Mouse (Mus musculus): ENCODE results near the gene Ak8. TPM values are rescaled to one million over a fixed set of nuclear protein-coding genes. Genes with fewer than 3 reads are reported as not detected.

The Ak8 gene
- total and polyA plus RNA-seq, 3 experiments = 0.38 to 9.3 (median 3.5) TPM

GRCm38 (mm10) chr2:28688431-28688830 is 11.5 kb upstream of the Ak8 start:
- Histone ChIP-seq H3K36me3 (replicated peaks) (peaks cover 87% of the 10 kb centered on the region), H3K4me1 (ENCODE audit: insufficient read depth, low read depth, low read length) (peaks cover 16% of the 10 kb centered on the region; the same call in 1 of the 2 replicates), H3K9me3 (replicated peaks) (no peaks in the 10 kb centered on the region), H3K27me3 (ENCODE audit: insufficient read depth, low read length) (no peaks in the 10 kb centered on the region; the same call in 1 of the 2 replicates), H3K4me3 (ENCODE audit: low read depth, low read length) (no peak overlapping the region)
- DNase-seq (ENCODE audit: low spot score) (peak; percentile 59), ATAC-seq (ENCODE audit: extremely low read depth, insufficient number of reproducible peaks, low FRiP score, poor library complexity, severe bottlenecking) (no peak)
- TF ChIP-seq POLR2AphosphoS5 (IDR thresholded peaks at IDR 0.05; ENCODE audit: insufficient replicate concordance, low read depth, low read length) (no peak), GATA2 (IDR thresholded peaks at IDR 0.05; ENCODE audit: borderline replicate concordance, low read depth, low read length) (no peak), CTCF (IDR thresholded peaks at IDR 0.05; ENCODE audit: low read depth, low read length) (peak; percentile 66), TAL1 (conservative IDR thresholded peaks at IDR 0.05; ENCODE audit: low read depth, low read length) (no peak), GATA1 (IDR thresholded peaks at IDR 0.05; ENCODE audit: borderline replicate concordance, low read length) (no peak)

GRCm38 (mm10) chr2:28692692-28693091 is 7.3 kb upstream of the Ak8 start:
- H3K9me3 ChIP-seq (replicated peaks) = no peaks in the 10 kb centered on the region
- TF ChIP-seq TAL1 (conservative IDR thresholded peaks at IDR 0.05; ENCODE audit: low read depth, low read length) (no peak), GATA1 (IDR thresholded peaks at IDR 0.05; ENCODE audit: borderline replicate concordance, low read length) (no peak), CTCF (IDR thresholded peaks at IDR 0.05; ENCODE audit: low read depth, low read length) (no peak), GATA2 (IDR thresholded peaks at IDR 0.05; ENCODE audit: borderline replicate concordance, low read depth, low read length) (no peak), POLR2AphosphoS5 (IDR thresholded peaks at IDR 0.05; ENCODE audit: insufficient replicate concordance, low read depth, low read length) (no peak)
- ATAC-seq (ENCODE audit: extremely low read depth, insufficient number of reproducible peaks, low FRiP score, poor library complexity, severe bottlenecking) (no peak), DNase-seq (ENCODE audit: low spot score) (no peak)
- peaks cover 16% of the 10 kb centered on the region; the same call in 1 of the 2 replicates for H3K27me3 ChIP-seq (ENCODE audit: insufficient read depth, low read length)
- no peak overlapping the region for H3K4me3 ChIP-seq (ENCODE audit: low read depth, low read length)
- H3K4me1 ChIP-seq (ENCODE audit: insufficient read depth, low read depth, low read length) = peaks cover 29% of the 10 kb centered on the region
- H3K36me3 ChIP-seq (replicated peaks) = peaks cover 44% of the 10 kb centered on the region

GRCm38 (mm10) chr2:28698566-28698965 is 1.4 kb upstream of the Ak8 start:
- DNase-seq (ENCODE audit: low spot score) (peak; percentile 51), ATAC-seq (ENCODE audit: extremely low read depth, insufficient number of reproducible peaks, low FRiP score, poor library complexity, severe bottlenecking) (no peak)
- Histone ChIP-seq H3K4me3 (ENCODE audit: low read depth, low read length) (peak overlapping the region; percentile 49; the same call in 1 of the 2 replicates), H3K36me3 (replicated peaks) (no peaks in the 10 kb centered on the region), H3K4me1 (ENCODE audit: insufficient read depth, low read depth, low read length) (peaks cover 69% of the 10 kb centered on the region), H3K27me3 (ENCODE audit: insufficient read depth, low read length) (peaks cover 16% of the 10 kb centered on the region; the same call in 1 of the 2 replicates), H3K9me3 (replicated peaks) (no peaks in the 10 kb centered on the region)
- TF ChIP-seq CTCF (IDR thresholded peaks at IDR 0.05; ENCODE audit: low read depth, low read length) = no peak

GRCm38 (mm10) chr2:28701646-28702262 is 1.8 kb downstream of the Ak8 start:
- peaks cover 3% of the 10 kb centered on the region; the same call in 1 of the 2 replicates for H3K27me3 ChIP-seq (ENCODE audit: insufficient read depth, low read length)
- no peak for TF ChIP-seq GATA1 (IDR thresholded peaks at IDR 0.05; ENCODE audit: borderline replicate concordance, low read length)
- peak; percentile 92 for TF ChIP-seq GATA2 (IDR thresholded peaks at IDR 0.05; ENCODE audit: borderline replicate concordance, low read depth, low read length)
- no peak for TF ChIP-seq POLR2AphosphoS5 (IDR thresholded peaks at IDR 0.05; ENCODE audit: insufficient replicate concordance, low read depth, low read length)
- peak; percentile 100 for TF ChIP-seq TAL1 (conservative IDR thresholded peaks at IDR 0.05; ENCODE audit: low read depth, low read length)
- no peak for TF ChIP-seq CTCF (IDR thresholded peaks at IDR 0.05; ENCODE audit: low read depth, low read length)
- peaks cover 90% of the 10 kb centered on the region for H3K4me1 ChIP-seq (ENCODE audit: insufficient read depth, low read depth, low read length)
- peaks cover 14% of the 10 kb centered on the region for H3K36me3 ChIP-seq (replicated peaks)
- ATAC-seq (ENCODE audit: extremely low read depth, insufficient number of reproducible peaks, low FRiP score, poor library complexity, severe bottlenecking) (peak; percentile 86), DNase-seq (ENCODE audit: low spot score) (peak; percentile 92)
- peak overlapping the region; percentile 61; the same call in 1 of the 2 replicates for H3K4me3 ChIP-seq (ENCODE audit: low read depth, low read length)
- no peaks in the 10 kb centered on the region for H3K9me3 ChIP-seq (replicated peaks)

- H3K9me3 ChIP-seq (replicated peaks) = no peaks in the 10 kb centered on the region
- DNase-seq (ENCODE audit: low spot score) (peak; percentile 38), ATAC-seq (ENCODE audit: extremely low read depth, insufficient number of reproducible peaks, low FRiP score, poor library complexity, severe bottlenecking) (no peak; the same call in 1 of the 2 replicates)
- peaks cover 76% of the 10 kb centered on the region for H3K4me1 ChIP-seq (ENCODE audit: insufficient read depth, low read depth, low read length)
- H3K36me3 ChIP-seq (replicated peaks) = peaks cover 39% of the 10 kb centered on the region
- TF ChIP-seq GATA2 (IDR thresholded peaks at IDR 0.05; ENCODE audit: borderline replicate concordance, low read depth, low read length) (no peak), TAL1 (conservative IDR thresholded peaks at IDR 0.05; ENCODE audit: low read depth, low read length) (peak; percentile 82), POLR2AphosphoS5 (IDR thresholded peaks at IDR 0.05; ENCODE audit: insufficient replicate concordance, low read depth, low read length) (no peak)
- H3K4me3 ChIP-seq (ENCODE audit: low read depth, low read length) = peak overlapping the region; percentile 61; the same call in 1 of the 2 replicates
- H3K27me3 ChIP-seq (ENCODE audit: insufficient read depth, low read length) = no peaks in the 10 kb centered on the region; the same call in 1 of the 2 replicates
These were observed 6.2 kb downstream of the Ak8 start for GRCm38 (mm10) chr2:28706106-28706636.

GRCm38 (mm10) chr2:28706787-28707186 is 6.8 kb downstream of the Ak8 start:
- no peak for ATAC-seq (ENCODE audit: extremely low read depth, insufficient number of reproducible peaks, low FRiP score, poor library complexity, severe bottlenecking)
- DNase-seq (ENCODE audit: low spot score) = peak; percentile 43
- no peak for TF ChIP-seq CTCF (IDR thresholded peaks at IDR 0.05; ENCODE audit: low read depth, low read length)
- no peak for TF ChIP-seq GATA2 (IDR thresholded peaks at IDR 0.05; ENCODE audit: borderline replicate concordance, low read depth, low read length)
- no peak for TF ChIP-seq POLR2AphosphoS5 (IDR thresholded peaks at IDR 0.05; ENCODE audit: insufficient replicate concordance, low read depth, low read length)
- no peak for TF ChIP-seq GATA1 (IDR thresholded peaks at IDR 0.05; ENCODE audit: borderline replicate concordance, low read length)
- no peak for TF ChIP-seq TAL1 (conservative IDR thresholded peaks at IDR 0.05; ENCODE audit: low read depth, low read length)
- Histone ChIP-seq H3K4me1 (ENCODE audit: insufficient read depth, low read depth, low read length) (peaks cover 75% of the 10 kb centered on the region), H3K9me3 (replicated peaks) (no peaks in the 10 kb centered on the region), H3K4me3 (ENCODE audit: low read depth, low read length) (peak overlapping the region; percentile 18; the same call in 1 of the 2 replicates), H3K27me3 (ENCODE audit: insufficient read depth, low read length) (no peaks in the 10 kb centered on the region; the same call in 1 of the 2 replicates), H3K36me3 (replicated peaks) (peaks cover 43% of the 10 kb centered on the region)
